ENCODE assay signal across 7 mouse cellular contexts in genomic region chr8:120532517-120533215, GRCm38 (mm10). TPM values are rescaled to one million over a fixed set of nuclear protein-coding genes. Genes with fewer than 3 reads are reported as not detected.
DNase-seq lines count a peak whose midpoint lies in the region; ATAC-seq and TF ChIP-seq lines count a peak whose summit lies in the region.

No protein-coding gene starts in this region.

- no peaks in the 10 kb centered on the region for H3K9me3 ChIP-seq in embryonic facial prominence, embryonic 14.5 days (ENCODE audit: control insufficient read depth, low read length)
- no peaks in the 10 kb centered on the region for H3K9me3 ChIP-seq in limb, embryonic 14.5 days (ENCODE audit: control insufficient read depth, low read length)

- H3K4me3 ChIP-seq in embryonic facial prominence, embryonic 14.5 days (ENCODE audit: low read depth, low read length) = peak overlapping the region; percentile 15; the same call in 1 of the 2 replicates
- H3K4me3 ChIP-seq in limb, embryonic 14.5 days (replicated peaks; ENCODE audit: low read length) = peak overlapping the region; percentile 14; the same call in 1 of the 2 replicates

- H3K36me3 ChIP-seq in embryonic facial prominence, embryonic 14.5 days (ENCODE audit: control insufficient read depth, insufficient read depth, low read length) = no peaks in the 10 kb centered on the region
- no peaks in the 10 kb centered on the region for H3K36me3 ChIP-seq in limb, embryonic 14.5 days (ENCODE audit: control insufficient read depth, insufficient read depth, low read length)

- TF ChIP-seq POLR2A in limb, embryonic 14.5 days (IDR thresholded peaks at IDR 0.05; ENCODE audit: borderline replicate concordance, extremely low read depth, insufficient read depth, insufficient read length) = no peak

- H3K27ac ChIP-seq in embryonic facial prominence, embryonic 14.5 days (replicated peaks; ENCODE audit: low read depth, low read length) = peak overlapping the region; percentile 39; the same call in 1 of the 2 replicates
- H3K27ac ChIP-seq in limb, embryonic 14.5 days (replicated peaks; ENCODE audit: low read depth, low read length) = peak overlapping the region; percentile 43; the same call in 1 of the 2 replicates

- peak overlapping the region; percentile 50 for H3K4me2 ChIP-seq in embryonic facial prominence, embryonic 14.5 days (ENCODE audit: low read depth, low read length)
- peak overlapping the region; percentile 45 for H3K4me2 ChIP-seq in limb, embryonic 14.5 days (replicated peaks; ENCODE audit: low read depth, low read length, severe bottlenecking)

- 4% methylated on average over 17 of the region's 29 CpGs for WGBS in embryonic facial prominence, embryonic 14.5 days
- WGBS in limb, embryonic 14.5 days = under 1% methylated on average over 28 of the region's 29 CpGs

- DNase-seq in right cerebral cortex, postnatal 10 days (ENCODE audit: low spot score in 2 of 2) = peak; percentile 77 to 78
- DNase-seq in right cerebral cortex, postnatal 25 days = no peak
- peak; percentile 80 for DNase-seq in embryonic facial prominence, embryonic 14.5 days (ENCODE audit: low spot score)
- DNase-seq in limb, embryonic 14.5 days (ENCODE audit: low spot score) = no peak
- DNase-seq in retina, embryonic 14.5 days (ENCODE audit: low spot score) = peak; percentile 66
- DNase-seq in testis, postnatal 14 days (ENCODE audit: low spot score) = no peak

- ATAC-seq in embryonic facial prominence, embryonic 14.5 days (ENCODE audit: low read depth) = no peak
- ATAC-seq in limb, embryonic 14.5 days (ENCODE audit: low FRiP score, low read depth) = peak; percentile 38
- no peak for ATAC-seq in inflammation-experienced regulatory T-cells, adult 6 months

- H3K27me3 ChIP-seq in embryonic facial prominence, embryonic 14.5 days (replicated peaks; ENCODE audit: control insufficient read depth, insufficient read depth, low read length) = peaks cover 8% of the 10 kb centered on the region; the same call in 1 of the 2 replicates
- no peaks in the 10 kb centered on the region for H3K27me3 ChIP-seq in limb, embryonic 14.5 days (ENCODE audit: control insufficient read depth, insufficient read depth, low read length)

- H3K4me1 ChIP-seq in embryonic facial prominence, embryonic 14.5 days (ENCODE audit: control insufficient read depth, insufficient read depth, low read length) = peaks cover 60% of the 10 kb centered on the region
- H3K4me1 ChIP-seq in limb, embryonic 14.5 days (ENCODE audit: control insufficient read depth, insufficient read depth, low read length) = peaks cover 65% of the 10 kb centered on the region

- peak overlapping the region; percentile 34; the same call in 1 of the 2 replicates for H3K9ac ChIP-seq in embryonic facial prominence, embryonic 14.5 days (ENCODE audit: low read depth, low read length)
- peak overlapping the region; percentile 36; the same call in 1 of the 2 replicates for H3K9ac ChIP-seq in limb, embryonic 14.5 days (ENCODE audit: low read depth, low read length, severe bottlenecking)

RNA-seq across cellular contexts. Expression of gene Gins2, which starts 56.4 kb away (rescaled TPM):
- 82.7 and 94.0 TPM in 2 replicates for polyA plus RNA-seq in embryonic facial prominence, embryonic 14.5 days (2014; fragmentation: Nextera tagmentation; extraction: Ambion mirVana)
- 72.3 and 97.9 TPM in 2 replicates for polyA plus RNA-seq in limb, embryonic 14.5 days (2012; rRNA removed)
- polyA plus RNA-seq in limb, embryonic 14.5 days (2014; fragmentation: Nextera tagmentation; extraction: Ambion mirVana) = 92.4 and 107 TPM in 2 replicates
- polyA plus RNA-seq in inflammation-experienced regulatory T-cells, adult 6 months (2017; shearing (Covaris generic)) = 10 to 100 TPM in 2 of 3 experiments, 1 to 10 TPM in 1; 9.6 to 54.3 (median 13.6) TPM

Comparison
In these comparisons a context has a peak if more than half of its experiments do, and no peak if none do; other contexts are left out.
1. DNase-seq: peak in right cerebral cortex, postnatal 10 days (2 of 2), embryonic facial prominence, embryonic 14.5 days (single experiment) and retina, embryonic 14.5 days (single experiment); none in right cerebral cortex, postnatal 25 days (single experiment), limb, embryonic 14.5 days (single experiment) and testis, postnatal 14 days (single experiment).